Mouse (Mus musculus) cerebellum, adult 2 months (tissue): ENCODE data around the gene Rer1.
A peak's percentile ranks its signal among the peaks of the same experiment; 100 is the strongest.

ENCODE experiments used
- CTCF ChIP-seq: fragments of 200-500 bp; IDR thresholded peaks from 2 replicates; pipeline ENCODE4 v1.5.1; 2011; ENCODE audit warnings: low read depth, mild to moderate bottlenecking, control low read depth, low read length, moderate library complexity, borderline replicate concordance; ENCODE audit not compliant: insufficient read depth
- POLR2A ChIP-seq: fragments of 200-500 bp; IDR thresholded peaks from 2 replicates; pipeline ENCODE4 v1.6.1; 2011; ENCODE audit warnings: low read length, control low read depth, borderline replicate concordance; ENCODE audit not compliant: insufficient read depth

DNA sequence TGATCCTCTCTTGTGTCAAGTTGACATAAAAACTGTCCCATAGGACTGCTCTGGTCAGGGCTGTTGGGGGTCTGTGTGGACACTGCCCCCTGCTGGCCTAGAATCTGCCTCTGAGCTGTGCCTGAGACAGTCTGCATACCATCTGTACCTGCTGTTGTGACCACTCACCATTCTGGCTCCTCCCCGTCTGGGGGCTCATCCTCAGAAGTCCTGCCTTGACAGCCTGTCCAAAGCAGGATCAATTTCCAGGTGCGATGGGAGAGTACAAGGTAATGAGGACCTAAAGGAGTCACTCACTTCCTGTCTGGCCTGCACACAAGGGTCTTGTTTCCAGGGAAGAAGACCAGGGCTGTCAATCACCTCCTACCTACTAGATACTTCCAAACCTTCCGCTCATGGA lies 8.4 kb upstream of the Rer1 start:
- TF ChIP-seq POLR2A (no peak), CTCF (peak; percentile 45; the same call in 1 of the 2 replicates)
